ENCODE assay signal across 11 mouse cellular contexts in genomic region chr1:172329131-172329530, GRCm38 (mm10). TPM values are rescaled to one million over a fixed set of nuclear protein-coding genes. Genes with fewer than 3 reads are reported as not detected.
DNase-seq lines count a peak whose midpoint lies in the region; ATAC-seq and TF ChIP-seq lines count a peak whose summit lies in the region.
"Had no signal": no experiment of that assay in that cellular context is flagged by ENCODE, and none has a peak within 500 bp of the region (broad histone marks: within the 10 kb centered on the region; RNA-seq: fewer than 3 reads in every experiment).

Gene Kcnj9 (minus strand): TSS chr1:172329318.

- no peaks in the 10 kb centered on the region for H3K9me3 ChIP-seq in forebrain, embryonic 13.5 days (replicated peaks)
- H3K9me3 ChIP-seq in neural tube, embryonic 15.5 days (replicated peaks): no peaks in the 10 kb centered on the region
- H3K9me3 ChIP-seq in liver, postnatal 0 days (ENCODE audit: low read length): no peaks in the 10 kb centered on the region
- no peaks in the 10 kb centered on the region for H3K9me3 ChIP-seq in intestine, postnatal 0 days (ENCODE audit: control insufficient read depth)

- peaks cover 19% of the 10 kb centered on the region for H3K27me3 ChIP-seq in forebrain, embryonic 13.5 days
- H3K27me3 ChIP-seq in neural tube, embryonic 15.5 days (replicated peaks): peaks cover 5% of the 10 kb centered on the region; the same call in 1 of the 2 replicates
- peaks cover 54% of the 10 kb centered on the region for H3K27me3 ChIP-seq in liver, postnatal 0 days (ENCODE audit: insufficient read depth, low read length)
- H3K27me3 ChIP-seq in intestine, postnatal 0 days (replicated peaks; ENCODE audit: control insufficient read depth, insufficient read depth, low read length): peaks cover 61% of the 10 kb centered on the region

- H3K9ac ChIP-seq in forebrain, embryonic 13.5 days: peak within 1 kb of the TSS; percentile 40; the same call in 1 of the 2 replicates
- peak within 1 kb of the TSS; percentile 47; the same call in 1 of the 2 replicates for H3K9ac ChIP-seq in neural tube, embryonic 15.5 days (replicated peaks)
- H3K9ac ChIP-seq in liver, postnatal 0 days (replicated peaks): no peak within 1 kb of the TSS
- no peak within 1 kb of the TSS for H3K9ac ChIP-seq in intestine, postnatal 0 days (ENCODE audit: low read depth, low read length)

- H3K4me3 ChIP-seq in forebrain, embryonic 13.5 days: peak within 1 kb of the TSS; percentile 27
- peak within 1 kb of the TSS; percentile 36 for H3K4me3 ChIP-seq in neural tube, embryonic 15.5 days (replicated peaks)
- H3K4me3 ChIP-seq in liver, postnatal 0 days (ENCODE audit: low read depth, low read length): no peak within 1 kb of the TSS
- H3K4me3 ChIP-seq in intestine, postnatal 0 days (ENCODE audit: low read depth, low read length): no peak within 1 kb of the TSS

- ATAC-seq in forebrain, embryonic 13.5 days: peak; percentile 89
- peak; percentile 90 for ATAC-seq in neural tube, embryonic 15.5 days (ENCODE audit: low FRiP score)
- ATAC-seq in liver, postnatal 0 days: no peak
- ATAC-seq in intestine, postnatal 0 days: no peak
- ATAC-seq: intestine, embryonic 16.5 days had no signal

- no peak for TF ChIP-seq CTCF in liver, postnatal 0 days (IDR thresholded peaks at IDR 0.05; ENCODE audit: low read depth)
- TF ChIP-seq CTCF in intestine, postnatal 0 days (IDR thresholded peaks at IDR 0.05; ENCODE audit: low read depth): no peak

- TF ChIP-seq EP300 in liver, postnatal 0 days (IDR thresholded peaks at IDR 0.05; ENCODE audit: low read depth): no peak

- H3K4me2 ChIP-seq in forebrain, embryonic 13.5 days: peak within 1 kb of the TSS; percentile 51
- peak within 1 kb of the TSS; percentile 61 for H3K4me2 ChIP-seq in neural tube, embryonic 15.5 days
- H3K4me2 ChIP-seq in liver, postnatal 0 days (ENCODE audit: low read depth, low read length): no peak within 1 kb of the TSS
- no peak within 1 kb of the TSS for H3K4me2 ChIP-seq in intestine, postnatal 0 days (replicated peaks; ENCODE audit: low read depth)

- peak; percentile 84 to 98 for DNase-seq in cerebellum, adult 18-20 months
- DNase-seq in layer of hippocampus, postnatal 14 days (ENCODE audit: low spot score in 2 of 2): peak in 1 of 2 experiments; percentile 87
- no peak for DNase-seq in adrenal gland, postnatal 10 days
- DNase-seq in liver, postnatal 0 days: no peak
- no peak for DNase-seq in kidney, postnatal 36 days
- DNase-seq: lung, postnatal 14 days had no signal

- H3K36me3 ChIP-seq in forebrain, embryonic 13.5 days (ENCODE audit: poor library complexity, severe bottlenecking): no peaks in the 10 kb centered on the region
- no peaks in the 10 kb centered on the region for H3K36me3 ChIP-seq in neural tube, embryonic 15.5 days
- H3K36me3 ChIP-seq in liver, postnatal 0 days (replicated peaks; ENCODE audit: insufficient read depth, low read length): no peaks in the 10 kb centered on the region
- no peaks in the 10 kb centered on the region for H3K36me3 ChIP-seq in intestine, postnatal 0 days (ENCODE audit: control insufficient read depth, insufficient read depth)

- peak within 1 kb of the TSS; percentile 26; the same call in 1 of the 2 replicates for H3K27ac ChIP-seq in forebrain, embryonic 13.5 days
- no peak within 1 kb of the TSS for H3K27ac ChIP-seq in neural tube, embryonic 15.5 days (replicated peaks)
- H3K27ac ChIP-seq in liver, postnatal 0 days (ENCODE audit: low read depth): no peak within 1 kb of the TSS
- H3K27ac ChIP-seq in intestine, postnatal 0 days (ENCODE audit: low read depth, low read length): no peak within 1 kb of the TSS

- WGBS in forebrain, embryonic 13.5 days: 20% methylated on average over 9 of the region's 9 CpGs
- WGBS in neural tube, embryonic 15.5 days: 19% methylated on average over 9 of the region's 9 CpGs
- 29% methylated on average over 9 of the region's 9 CpGs for WGBS in liver, postnatal 0 days (ENCODE audit: insufficient replicate concordance)
- 27% methylated on average over 9 of the region's 9 CpGs for WGBS in intestine, postnatal 0 days

- H3K4me1 ChIP-seq in forebrain, embryonic 13.5 days: peaks cover 20% of the 10 kb centered on the region
- peaks cover 25% of the 10 kb centered on the region for H3K4me1 ChIP-seq in neural tube, embryonic 15.5 days
- peaks cover 8% of the 10 kb centered on the region; the same call in 1 of the 2 replicates for H3K4me1 ChIP-seq in liver, postnatal 0 days (ENCODE audit: insufficient read depth)
- H3K4me1 ChIP-seq in intestine, postnatal 0 days (replicated peaks; ENCODE audit: control insufficient read depth, insufficient read depth, low read length): no peaks in the 10 kb centered on the region

RNA-seq across cellular contexts. Expression of gene Kcnj9, which starts in this region (rescaled TPM):
- polyA plus RNA-seq in forebrain, embryonic 13.5 days (2015; fragmentation: Nextera tagmentation; extraction: Ambion mirVana): 1.8 and 3.0 TPM in 2 replicates
- 10 to 100 TPM; 37.4 to 50.1 TPM for total RNA-seq in layer of hippocampus, postnatal 14 days (2021)
- 2.5 and 3.2 TPM in 2 replicates for polyA plus RNA-seq in neural tube, embryonic 15.5 days (2015; fragmentation: Nextera tagmentation; extraction: Ambion mirVana)
- total RNA-seq in adrenal gland, postnatal 10 days (2021): under 1 TPM in 1 of 2 experiments, not detected in 1; 0.12 TPM
- 0.07 TPM in 2 replicates for polyA plus RNA-seq in liver, postnatal 0 days (2015; fragmentation: Nextera tagmentation; extraction: Ambion mirVana)
- polyA plus RNA-seq in intestine, postnatal 0 days (2015; fragmentation: Nextera tagmentation; extraction: Ambion mirVana): 0.05 TPM in 1 of 2 replicates, not detected in the other
- polyA plus RNA-seq: intestine, embryonic 16.5 days; stomach, embryonic 14.5 days had no signal

Comparison
In these comparisons a context has a peak if more than half of its experiments do, and no peak if none do; other contexts are left out.
1. RNA of gene Kcnj9 (total RNA-seq): 37.4 to 50.1 TPM in layer of hippocampus, postnatal 14 days; 0.12 TPM in adrenal gland, postnatal 10 days; every median in the first group is over 10 times any median in the second.
2. DNase-seq: peak in cerebellum, adult 18-20 months (2 of 2); none in adrenal gland, postnatal 10 days (single experiment), liver, postnatal 0 days (single experiment) and kidney, postnatal 36 days (0 of 2).
3. ATAC-seq: peak in forebrain, embryonic 13.5 days (single experiment) and neural tube, embryonic 15.5 days (single experiment); none in liver, postnatal 0 days (single experiment) and intestine, postnatal 0 days (single experiment).
4. H3K4me2 ChIP-seq: peak in forebrain, embryonic 13.5 days (single experiment) and neural tube, embryonic 15.5 days (single experiment); none in liver, postnatal 0 days (single experiment) and intestine, postnatal 0 days (single experiment).
5. H3K4me3 ChIP-seq: peak in forebrain, embryonic 13.5 days (single experiment) and neural tube, embryonic 15.5 days (single experiment); none in liver, postnatal 0 days (single experiment) and intestine, postnatal 0 days (single experiment).
6. H3K9ac ChIP-seq: peak in forebrain, embryonic 13.5 days (single experiment) and neural tube, embryonic 15.5 days (single experiment); none in liver, postnatal 0 days (single experiment) and intestine, postnatal 0 days (single experiment).